Mouse (Mus musculus) right cerebral cortex, postnatal 36 days (tissue): ENCODE data around the gene Slc38a9.

ENCODE experiments used
- DNase-seq, 2 experiments: peaks; one replicate each; pipeline ENCODE4 v3.0.0; 2022; ENCODE audit warnings: low spot score in 2 of 2, mixed read lengths in 1 of 2

Slc38a9 gene

DNA sequence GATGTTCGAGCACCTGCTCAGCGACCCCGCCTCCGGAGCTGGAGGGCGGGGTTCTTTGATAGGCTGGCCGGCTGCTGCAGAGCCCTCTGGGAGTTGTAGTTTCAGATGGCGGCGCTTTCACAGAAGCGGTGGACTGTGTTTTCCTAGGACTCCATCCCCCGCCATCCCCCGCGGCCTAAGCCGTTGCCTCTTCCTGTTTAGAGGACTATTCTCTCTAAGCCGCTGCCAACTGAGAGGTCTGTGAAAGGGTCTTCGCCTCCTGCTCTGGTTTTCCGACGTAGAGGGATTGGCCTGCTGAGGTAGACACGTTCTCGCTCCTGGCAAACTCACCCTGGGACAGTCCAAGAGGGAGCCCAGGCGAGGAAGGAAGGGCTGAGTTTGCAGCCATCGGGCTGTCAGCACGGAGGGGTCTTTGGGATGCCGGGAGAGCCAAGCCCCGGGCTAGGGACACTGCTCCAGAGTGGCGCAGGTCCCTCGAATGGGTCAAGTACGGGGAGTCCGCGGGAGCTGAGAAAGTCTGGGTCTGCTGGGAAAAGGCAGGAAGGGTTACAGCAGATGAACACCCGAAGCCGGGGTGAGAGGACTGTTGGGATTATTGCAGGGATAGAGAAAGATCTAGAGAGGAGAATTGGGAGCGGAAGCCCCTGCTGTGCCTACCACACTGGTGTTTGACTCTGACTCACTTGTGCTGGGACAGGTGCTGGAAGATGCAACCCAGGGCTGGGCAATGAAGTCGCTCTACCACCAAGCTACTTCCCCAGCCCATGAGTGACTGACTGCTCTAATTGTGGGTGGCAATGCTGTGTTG is at the start of gene Slc38a9:
Gene Slc38a9, plus strand, starts transcription at position 178 of the 808 bp plus-strand sequence.
- peak; percentile 95 to 97 for DNase-seq

DNA sequence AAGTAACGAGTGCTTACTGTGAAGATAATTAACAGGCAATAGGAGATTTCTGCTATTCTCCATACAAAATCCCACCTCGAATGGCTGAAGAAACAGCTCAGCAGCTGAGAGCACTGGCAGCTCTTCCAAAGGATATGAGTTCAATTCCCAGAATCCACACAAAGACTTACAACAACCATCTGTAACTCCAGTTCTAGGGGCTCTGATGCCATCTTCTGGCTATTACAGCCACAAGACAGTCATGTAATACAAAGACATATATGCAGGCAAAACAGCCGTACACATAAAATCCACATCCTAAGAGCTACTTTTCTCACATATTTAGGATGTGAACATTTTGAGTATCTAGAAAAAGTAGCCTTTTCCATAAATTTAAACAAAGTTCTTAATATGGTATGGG is 39.0 kb upstream of the Slc38a9 start:
- no peak for DNase-seq

DNA sequence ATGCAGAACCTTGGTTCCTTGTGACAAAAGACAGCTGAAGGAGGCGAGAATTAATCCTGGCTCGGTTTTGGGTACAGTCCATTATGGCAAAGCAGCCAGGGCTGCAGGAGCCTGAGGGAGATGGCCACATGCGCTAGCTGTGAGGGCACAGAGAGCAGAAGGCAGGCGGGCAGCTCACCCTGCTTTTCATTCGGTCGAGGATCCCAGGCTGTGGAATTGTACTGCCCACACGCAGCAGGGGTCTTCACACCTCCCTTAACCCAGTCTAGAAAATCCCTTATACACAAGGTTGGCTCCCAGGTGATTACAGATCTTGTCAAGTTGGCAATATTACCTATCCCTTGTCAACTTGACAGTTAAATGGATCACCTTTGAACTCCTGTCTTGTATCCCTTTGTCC is 36.9 kb upstream of the Slc38a9 start:
- DNase-seq, result no peak

DNA sequence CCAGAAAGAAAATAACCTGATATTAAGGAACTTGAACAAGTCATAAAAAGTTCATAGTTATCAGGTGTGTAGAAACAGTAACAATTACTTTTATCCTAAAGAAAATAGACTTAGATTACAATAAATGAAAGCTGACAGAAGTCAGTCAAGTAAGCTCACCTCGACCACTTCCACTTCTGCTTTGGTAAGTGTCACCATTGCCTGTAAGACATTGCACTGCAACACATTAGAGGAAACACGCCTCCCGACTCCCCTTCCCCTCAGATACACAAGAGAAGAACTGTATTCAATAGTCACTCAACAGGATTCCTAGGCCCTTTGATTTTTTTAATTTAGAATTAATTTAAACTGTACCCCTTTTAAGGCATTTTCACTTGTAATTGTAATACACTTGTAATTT is 35.9 kb upstream of the Slc38a9 start:
- DNase-seq, result no peak

DNA sequence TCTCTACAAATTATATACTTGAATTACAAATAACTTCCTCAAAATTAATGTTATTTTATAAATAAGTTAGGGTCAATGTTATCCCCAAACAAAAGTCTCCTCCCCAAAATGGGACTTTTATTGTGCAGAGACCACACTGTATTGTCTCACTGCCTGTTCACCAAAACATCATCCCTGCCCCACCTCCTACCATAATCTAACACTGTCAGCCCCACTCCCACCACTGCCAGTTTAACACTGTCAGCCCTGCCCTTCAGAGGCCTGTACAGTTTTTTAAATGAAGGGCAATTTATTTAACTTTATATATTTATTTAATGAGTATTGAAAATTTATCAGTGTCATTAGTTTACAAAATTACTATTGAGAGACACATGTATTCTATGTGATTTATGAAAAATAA is 35.0 kb upstream of the Slc38a9 start:
- no peak for DNase-seq

DNA sequence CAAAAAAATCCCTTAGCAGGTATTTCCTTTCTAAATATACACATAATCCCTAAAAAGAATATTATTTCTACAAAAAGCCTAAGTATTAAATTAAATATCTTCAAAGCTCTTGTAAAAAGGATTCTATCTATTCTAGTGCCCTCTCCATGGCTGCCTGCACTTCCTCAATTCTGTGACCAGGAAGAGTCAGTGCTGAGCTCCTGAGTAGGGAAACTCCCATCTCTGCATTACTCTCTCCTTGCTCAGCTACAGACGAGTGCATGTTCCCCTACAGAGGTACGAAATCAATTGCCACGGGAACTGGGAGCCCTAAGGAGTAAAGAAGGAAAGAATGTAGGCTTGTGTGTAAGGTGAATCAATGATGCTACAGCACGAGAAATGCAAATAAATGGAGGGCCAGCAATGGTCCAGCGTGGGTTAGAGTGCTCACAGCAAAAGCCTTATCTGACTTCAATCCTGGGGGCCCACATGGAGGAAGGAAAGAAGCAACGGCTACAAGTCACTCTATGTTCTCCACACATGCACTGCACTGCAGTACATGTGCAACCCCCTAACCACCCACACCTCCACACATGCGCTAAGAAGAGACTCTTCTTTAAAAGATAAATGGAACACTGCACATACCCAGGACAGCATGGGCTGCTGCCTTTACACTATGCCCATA is 25.2 kb upstream of the Slc38a9 start:
- DNase-seq, result no peak

DNA sequence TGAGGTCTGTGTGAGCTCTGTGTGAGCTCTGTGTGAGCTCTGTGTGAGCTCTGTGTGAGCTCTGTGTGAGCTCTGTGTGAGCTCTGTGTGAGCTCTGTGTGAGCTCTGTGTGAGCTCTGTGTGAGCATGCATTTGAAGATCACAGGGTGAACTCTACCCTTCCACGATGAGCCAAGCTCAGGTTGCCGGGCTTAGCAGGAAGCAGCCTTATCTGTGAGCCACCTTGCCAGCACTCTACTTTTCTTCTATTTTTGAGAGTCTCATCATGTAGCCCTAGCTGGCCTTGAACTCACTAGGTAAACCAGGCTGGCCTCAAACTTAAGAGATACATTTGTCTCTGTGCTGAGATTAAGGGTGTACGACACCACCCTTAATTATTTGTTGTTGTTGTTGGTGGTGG is 24.1 kb upstream of the Slc38a9 start:
- no peak for DNase-seq

DNA sequence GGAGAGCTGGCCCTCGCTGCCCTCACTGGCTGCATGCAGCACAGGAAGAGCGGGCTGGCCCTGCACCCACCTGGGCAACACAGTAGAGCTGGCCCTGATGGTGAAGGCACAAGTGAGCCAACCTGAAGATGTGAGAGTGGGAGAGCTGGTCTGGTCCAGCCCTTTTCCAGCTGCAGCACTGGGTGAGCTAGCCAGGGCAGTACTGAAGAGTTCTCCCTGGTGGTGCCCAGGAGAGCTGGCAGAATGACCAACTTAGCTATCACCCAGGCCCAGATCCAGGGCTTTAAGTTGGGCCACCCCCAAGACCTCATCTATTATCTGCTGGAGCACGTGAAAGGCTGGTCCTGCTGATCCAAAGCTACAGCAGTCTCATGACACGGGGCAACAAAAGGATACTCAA is 21.4 kb upstream of the Slc38a9 start:
- no peak for DNase-seq

DNA sequence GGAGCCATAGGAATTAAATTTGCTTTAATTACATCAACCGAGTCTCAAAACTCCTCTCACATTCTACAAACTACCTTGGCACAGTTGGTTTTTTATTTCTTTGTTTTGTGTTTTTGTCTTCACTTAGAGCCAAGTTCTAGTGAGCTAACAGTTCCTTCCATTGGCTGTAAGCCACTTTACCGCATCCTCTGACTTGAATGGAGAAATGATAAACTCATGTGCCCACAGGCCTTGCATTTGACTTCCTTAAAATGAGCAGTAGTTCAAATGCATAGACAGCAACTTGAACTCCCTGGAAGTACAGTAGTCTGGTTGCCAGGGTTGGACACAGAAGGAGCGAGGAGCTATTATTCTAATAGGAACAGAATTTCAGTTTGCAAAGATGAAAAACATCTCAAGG is 17.7 kb upstream of the Slc38a9 start:
- DNase-seq, result no peak

DNA sequence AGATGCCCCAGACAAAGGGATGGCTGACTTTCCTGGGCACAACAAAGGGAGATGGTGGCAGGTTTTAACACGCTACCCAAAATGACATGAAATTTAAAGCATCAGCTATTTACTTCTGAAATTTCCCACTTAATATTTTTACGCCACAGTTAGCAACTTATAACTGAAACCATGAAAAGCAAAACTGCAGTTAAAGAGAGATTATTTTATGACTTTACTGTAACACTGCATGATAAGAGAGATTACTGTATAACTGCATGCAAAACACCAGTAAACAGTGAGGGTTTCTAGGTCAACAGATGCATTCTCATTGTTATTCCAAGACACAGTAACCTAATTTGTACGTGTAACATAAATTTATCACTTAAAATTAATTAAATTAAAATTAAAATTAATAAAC is 15.6 kb upstream of the Slc38a9 start:
- no peak for DNase-seq

DNA sequence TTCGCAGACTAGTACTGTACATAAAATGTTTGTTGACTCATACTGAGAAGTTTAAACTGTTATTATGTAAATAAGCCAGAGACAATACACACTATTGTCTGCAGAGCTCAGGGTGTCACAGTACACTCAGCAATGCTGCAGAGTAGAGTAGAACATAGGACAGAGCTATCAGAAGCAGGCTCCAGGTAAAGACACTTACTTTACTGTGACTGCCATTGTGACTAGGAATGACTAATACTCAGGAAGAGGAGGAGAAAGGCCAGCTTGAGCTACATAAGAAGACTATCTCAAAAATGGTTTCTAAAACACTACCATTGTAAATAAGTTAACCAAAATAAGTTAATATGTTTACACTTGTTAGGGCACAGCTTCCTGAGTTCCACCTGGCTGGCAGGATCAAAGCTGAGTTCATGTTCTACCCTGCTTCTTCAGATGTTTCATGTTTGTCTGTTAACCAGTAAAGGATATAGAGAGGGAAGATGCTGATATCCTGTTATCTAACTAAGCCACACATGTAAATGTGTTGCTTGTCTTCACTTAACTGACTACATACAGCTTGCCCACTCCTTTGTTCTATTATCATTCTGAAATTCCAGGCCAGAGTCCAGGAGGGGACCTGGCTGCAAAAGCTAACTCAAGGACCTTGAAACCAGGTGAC is 14.9 kb upstream of the Slc38a9 start:
- DNase-seq, result no peak

DNA sequence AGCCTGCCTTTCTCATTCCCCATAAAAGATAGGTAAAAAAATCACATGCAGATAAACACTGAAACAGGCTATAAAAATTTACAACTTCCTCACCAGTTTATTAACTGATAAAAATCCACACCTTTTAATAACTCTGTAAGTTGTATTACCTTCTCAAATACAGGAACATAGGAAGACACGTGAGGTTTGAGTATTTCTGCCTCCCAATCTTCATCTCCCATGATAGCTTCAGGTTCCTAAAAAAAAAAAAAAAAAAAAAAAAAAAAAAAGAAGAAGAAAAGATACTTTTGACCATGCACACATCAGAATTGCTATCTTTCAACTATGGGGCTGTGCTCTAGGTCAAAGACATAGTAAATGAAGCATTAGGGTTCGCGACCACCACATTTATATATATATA is 9.4 kb upstream of the Slc38a9 start:
- DNase-seq, result no peak

DNA sequence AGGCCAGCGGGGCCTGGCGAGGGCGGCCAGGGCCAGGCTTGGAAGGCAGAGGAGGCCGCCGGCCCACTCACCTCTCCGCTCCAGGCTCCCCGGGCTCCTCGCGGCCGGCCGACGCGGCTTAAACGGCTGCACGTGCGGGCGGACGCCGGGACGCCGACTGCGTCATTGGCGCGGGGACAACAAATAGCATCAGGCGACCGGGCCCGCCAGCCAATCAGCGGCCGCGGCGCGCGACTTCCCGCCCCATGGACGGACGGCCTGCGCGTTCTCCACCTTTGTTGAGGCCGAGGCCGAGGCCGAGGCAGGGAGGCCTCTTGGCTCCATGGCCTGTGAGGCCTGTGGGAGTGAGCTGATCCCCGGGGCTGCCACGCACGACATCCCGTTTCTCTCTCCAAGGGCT is 8.3 kb upstream of the Slc38a9 start, which contains the start of gene Ddx4:
Gene Ddx4, minus strand, starts transcription at position 271 of the 400 bp plus-strand sequence.
- DNase-seq, result no peak

DNA sequence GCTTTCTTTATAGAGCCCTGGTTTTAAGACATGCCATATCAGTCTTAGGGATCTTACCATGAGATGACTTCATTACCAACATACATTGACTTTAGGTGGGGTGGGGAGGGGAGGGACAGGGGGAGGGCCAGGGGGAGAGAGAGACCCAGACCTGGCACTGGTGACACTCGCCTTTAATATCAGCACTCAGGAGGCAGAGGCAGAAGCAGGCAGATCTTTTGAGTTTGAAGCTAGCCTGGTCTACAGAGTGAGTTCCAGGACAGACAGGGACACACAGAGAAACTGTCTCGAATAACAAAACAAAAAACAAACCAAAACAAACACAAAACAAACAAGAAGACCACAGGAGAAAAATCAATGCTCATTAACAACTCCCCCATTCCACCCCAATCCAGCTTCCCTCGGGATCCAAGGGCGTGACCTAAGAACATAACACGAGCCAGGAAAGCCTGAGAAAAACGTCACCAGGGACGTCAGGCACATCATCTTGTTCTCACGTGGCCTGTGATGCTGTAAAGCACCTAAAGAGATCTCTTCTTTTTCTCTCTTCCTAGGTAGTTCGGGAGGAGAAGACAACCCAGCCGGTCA is 471 bp upstream of the Slc38a9 start:
- no peak for DNase-seq

DNA sequence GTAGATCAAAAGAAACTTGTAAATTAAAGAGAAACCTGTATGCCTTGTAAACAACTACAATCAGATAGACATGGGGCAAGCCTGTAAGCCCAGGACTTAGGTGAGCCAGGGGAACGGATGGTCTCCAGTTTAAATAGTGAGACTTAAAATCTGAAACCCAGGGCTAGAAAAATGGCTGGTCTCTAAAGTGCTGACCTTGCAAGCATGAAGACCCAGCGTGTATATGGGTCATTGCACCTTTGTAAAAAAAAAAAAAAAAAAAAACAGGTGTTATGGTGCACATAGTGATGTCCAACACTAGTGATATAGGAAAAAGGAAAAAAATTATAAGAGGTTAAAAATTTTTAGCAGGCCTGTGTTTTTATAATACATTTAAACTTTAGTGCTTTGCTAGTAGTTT is 1.1 kb downstream of the Slc38a9 start:
- no peak for DNase-seq

DNA sequence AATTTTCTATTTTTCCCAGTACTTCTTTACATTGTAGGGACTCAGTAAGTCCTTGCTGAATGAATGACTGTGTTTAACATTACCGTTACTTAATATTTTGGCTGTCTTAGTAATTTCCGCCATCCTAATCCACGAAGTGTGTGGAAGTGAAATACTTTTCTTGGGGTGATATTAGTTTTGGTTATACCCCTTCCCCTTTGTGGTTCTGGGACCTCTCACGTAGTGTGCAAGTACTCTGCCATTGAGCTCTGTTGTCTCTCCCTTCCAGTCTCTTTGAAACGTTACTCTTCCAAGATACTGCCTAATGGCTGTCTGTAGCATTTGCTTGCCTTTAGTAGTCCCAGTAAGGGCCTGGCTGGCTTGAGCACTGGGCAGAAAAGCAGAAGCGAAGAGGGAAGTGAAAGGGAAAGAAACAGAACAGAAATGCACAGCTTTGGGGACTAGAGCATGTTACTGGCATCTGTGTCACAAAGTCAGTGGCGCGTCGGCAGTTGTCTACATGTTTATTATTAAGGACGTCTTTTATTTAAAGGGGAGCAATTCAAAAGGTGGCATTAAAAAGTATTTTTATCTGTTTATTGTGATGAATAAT is 6.0 kb downstream of the Slc38a9 start:
- DNase-seq, result no peak

DNA sequence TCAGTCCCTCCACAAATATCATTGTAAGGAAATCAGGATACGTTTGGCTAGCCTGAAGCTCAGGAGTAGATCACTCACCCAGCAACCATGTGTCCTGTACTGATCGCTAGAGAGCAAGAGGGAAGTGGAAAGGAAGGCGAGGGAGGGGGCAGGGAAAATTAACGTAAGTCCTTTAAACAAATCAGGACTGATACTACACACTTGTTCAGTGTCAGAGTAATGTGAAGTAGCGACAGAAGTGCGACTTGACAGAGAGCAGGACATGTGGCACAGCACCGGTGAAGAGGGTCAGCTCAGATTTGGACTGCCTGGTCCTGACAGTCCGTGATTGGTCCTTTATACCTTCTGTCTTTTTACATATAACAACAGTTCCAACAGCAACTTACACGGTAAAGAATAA is 6.7 kb downstream of the Slc38a9 start:
- no peak for DNase-seq

DNA sequence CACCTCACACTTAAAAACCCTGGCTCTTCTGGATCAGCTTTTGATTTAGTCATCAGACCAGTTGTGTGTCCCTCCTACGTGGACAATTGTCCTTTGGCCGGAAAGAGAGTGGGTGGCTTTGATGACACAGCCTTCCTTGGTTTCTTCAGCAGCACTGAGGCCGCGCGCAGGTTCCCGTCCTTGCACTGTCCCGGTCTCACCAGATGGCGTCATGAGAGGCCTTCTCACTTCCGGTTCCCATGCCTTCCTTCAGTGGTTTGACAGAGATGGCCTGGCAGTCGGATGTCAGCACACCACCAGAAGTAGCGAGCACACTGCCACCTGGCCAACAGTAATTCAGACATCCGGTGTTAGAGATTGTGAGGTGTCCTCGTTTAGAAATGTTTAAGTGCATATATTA is 11.2 kb downstream of the Slc38a9 start:
- no peak for DNase-seq

DNA sequence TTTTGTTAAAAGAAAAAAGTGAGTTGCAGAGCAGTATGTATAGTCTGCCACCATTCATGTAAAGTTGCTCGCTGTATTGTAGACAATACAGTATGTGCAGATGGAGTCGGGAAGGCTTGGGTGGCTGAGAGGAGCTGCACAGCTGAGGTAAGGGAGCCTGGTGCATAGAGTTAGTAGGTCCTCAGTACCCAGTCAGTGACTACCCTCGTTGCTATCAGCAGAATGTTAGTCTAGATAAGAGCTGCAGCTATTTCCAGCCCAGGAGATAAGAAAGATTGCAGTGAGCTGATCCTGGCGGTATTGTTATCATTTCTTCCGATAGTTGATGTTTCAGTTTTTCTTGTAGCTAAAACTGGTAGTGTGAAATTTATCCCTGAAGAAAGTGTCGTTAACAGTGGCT is 12.2 kb downstream of the Slc38a9 start:
- DNase-seq, result no peak

DNA sequence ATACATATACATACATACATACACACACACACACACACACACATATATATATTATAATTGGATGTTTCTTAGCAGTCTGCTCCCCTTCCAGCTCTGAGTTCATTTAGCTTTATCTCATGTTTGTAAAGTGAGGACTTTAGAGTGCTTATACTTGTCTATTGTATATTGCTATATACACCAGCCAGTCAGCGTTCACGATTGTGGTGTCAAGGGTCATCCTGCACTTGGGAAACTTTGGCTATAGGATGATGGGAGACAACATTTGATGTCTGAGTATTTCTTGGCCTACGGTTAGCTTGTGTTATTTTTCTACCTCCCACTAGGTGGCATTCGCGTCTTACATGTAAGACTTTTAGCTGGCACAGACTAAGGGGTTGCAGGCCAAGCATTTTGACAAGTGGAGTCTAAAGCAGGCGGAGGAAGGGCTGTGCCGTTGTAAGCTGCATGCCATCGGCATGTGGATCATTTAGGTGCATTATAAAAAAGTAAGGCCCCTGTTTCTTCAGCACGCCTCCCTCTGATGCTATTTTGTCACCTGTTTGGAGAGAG is 13.4 kb downstream of the Slc38a9 start:
- peak; percentile 13 to 27 for DNase-seq

DNA sequence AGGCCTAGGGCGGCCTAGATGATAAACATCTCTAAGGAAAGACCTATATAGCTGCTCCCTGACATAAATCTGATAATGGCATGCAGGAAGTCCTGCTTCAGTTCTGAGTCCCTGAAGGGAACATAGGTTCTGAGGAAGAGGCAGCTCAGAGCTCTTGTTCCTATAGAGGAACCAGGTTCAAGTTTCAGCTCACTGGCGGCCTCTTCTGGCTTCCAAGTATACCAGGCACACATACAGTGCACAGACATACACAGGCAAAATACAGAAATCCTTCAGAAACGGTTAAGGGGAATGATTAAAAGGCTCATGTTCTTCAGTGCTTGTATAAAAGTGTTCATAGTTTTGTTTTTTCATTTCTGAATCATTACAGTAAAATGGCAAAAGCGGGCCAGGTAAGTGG is 17.6 kb downstream of the Slc38a9 start:
- DNase-seq, result no peak

DNA sequence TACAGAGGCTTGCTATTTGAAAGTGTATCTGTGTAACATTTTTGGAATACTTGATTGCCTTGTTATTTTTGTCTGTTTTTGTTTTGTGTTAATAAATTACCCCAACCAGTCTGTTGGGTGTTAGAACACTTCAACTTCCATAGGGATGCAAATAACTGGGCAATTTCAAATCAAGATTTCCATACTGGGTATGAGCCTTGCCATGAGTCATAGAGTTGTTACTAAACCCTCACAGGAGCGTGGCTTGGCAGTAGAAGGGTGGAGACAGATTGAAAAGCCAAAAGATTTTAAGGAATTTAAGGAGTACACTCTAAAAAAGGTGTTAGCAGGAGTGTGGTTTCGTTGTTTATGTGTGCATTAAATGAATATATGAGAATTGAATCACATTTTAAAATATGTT is 22.8 kb downstream of the Slc38a9 start:
- DNase-seq, result no peak
